Mouse (Mus musculus): ENCODE results near the gene Acsl6. TPM values are rescaled to one million over a fixed set of nuclear protein-coding genes. Genes with fewer than 3 reads are reported as not detected.

Gene Acsl6
- total RNA-seq, 1 experiment from 2014 or later = 3.9 TPM

DNA sequence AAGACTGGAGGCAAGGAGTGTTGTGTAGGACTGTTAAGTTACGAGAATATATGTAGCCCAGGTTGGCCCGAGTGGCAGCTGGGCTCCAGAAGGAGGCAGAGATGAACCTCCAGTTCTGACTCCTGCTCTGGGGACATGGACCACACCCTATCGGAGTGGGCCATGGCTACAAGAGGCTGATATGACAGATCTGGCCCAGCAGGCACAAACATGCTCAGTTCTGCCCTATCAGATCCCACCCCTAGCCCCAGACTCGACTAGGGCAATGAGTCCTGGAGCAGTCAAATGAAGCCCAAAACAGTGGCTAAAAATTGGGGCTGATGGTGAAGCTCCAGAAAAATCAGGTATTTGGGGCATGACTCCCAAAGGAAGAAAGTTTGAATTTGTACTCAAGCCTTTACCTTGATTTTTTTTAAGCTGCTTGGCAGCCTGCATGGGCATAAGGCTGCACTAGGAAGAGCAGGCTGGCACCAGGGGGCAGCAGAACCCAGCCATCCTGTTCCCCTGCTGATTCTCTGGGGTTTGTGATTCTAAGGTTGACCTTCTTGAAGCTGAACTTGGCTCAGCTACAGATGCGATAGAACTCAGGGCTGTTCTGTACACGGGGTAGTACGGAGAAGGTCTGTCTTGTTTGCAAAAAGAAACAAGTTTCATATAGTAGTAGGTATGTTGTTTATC is 3.7 kb downstream of the Acsl6 start:
- DNase-seq = peak; percentile 72

DNA sequence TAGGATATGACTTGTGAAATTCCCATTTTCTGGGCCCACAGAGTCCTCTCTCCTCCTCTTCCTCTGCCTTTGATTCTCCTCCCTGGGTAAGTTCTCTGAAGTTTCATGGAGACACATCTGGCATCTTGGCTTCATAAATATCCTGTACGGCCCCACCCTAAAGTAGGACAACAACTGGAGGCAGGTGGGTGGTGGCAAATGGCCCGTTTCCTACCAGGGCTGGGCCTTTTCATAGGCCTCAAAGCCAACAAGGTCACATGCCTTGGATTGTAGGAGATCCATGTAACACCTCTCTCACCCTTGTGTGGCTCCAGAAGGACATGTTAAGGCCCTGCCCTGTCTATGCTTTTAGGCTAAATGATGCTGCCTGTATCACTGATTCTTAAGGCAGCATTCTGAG is 7.0 kb downstream of the Acsl6 start:
- DNase-seq = no peak

DNA sequence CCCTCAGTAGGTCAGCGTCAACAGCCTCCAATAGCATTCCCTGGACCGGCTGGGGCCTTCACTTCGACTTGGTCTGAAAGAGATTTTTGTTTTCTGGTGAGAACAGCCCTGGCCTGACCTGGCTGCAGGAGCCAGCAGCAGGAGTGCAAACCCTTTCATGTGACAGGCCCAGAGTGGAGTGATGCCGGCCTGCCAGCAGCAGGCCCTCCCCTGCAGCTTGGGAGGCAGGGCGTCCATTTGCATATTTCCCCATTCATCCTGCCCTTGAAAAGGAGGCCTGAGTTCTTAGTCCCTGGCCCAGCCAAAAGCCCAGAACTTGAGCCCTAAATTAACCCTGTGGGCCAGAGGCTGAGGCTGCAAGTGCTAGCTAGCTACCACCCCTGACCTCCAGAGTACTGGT is 8.4 kb downstream of the Acsl6 start:
- DNase-seq = peak; percentile 47

DNA sequence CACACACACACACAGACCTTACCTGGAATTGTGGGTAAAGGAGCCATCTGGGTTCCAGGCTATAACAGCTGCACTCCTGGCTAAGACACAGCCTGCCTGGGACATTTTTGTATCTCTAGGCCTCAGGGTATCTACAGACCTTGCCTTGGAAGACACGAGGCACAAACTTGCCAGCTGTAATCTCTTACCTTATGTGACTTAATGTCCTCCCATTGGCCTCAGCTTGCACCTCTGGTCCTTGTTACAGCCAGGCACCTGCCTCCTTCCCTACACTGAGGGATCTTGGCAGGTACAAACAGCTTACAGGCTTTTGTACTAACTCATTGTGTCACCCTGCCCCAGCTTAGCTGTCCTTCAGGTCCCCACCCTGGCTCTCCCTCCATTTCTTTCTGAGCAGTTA is 9.0 kb downstream of the Acsl6 start:
- DNase-seq = no peak

DNA sequence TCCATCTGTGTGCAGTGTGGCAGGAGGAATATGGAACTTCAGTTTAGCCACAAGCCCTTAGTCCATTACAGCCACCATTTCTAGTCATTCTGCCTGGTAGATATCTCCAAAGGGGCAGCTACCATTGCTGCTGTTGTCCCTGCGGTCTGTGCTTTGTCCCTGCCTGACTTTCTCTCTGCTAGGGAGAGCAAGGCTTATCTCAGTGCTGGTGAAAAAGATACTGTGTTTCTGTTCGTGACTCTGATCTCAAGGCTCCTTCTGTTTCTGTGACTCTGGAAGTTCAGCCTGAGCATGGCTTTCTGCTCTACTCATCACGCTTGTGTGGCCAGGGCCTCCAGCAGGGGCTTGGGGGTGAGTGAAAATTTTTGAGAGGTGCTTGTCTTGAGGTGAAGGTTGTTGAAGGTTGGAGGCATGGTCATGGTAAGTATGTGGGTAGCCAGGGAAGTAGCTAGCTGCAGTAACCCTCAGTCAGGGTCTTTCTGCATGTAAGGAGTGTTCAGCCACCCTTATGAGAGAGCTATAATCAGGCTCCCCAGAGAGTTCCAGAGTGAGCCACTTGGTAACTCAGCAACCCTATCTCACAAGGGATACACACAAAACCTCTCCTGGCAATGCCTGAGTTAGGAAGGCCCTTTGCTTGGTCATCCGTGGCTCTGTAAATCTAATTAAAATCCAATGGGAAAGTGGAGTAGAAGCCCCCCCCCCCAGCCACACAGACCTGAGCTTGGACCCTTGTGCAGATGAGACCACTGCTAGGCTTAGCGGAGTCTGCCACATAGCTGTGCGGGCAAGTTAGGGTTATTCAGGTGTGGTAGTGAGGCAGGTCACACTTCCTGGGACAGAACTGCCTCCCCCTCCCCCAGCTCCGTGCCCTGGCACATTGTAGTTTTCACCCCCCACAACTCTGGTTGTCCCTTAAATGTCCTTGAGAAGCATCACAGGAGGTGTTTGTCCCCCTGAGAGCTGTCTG is 10.1 kb downstream of the Acsl6 start:
- no peak for DNase-seq

DNA sequence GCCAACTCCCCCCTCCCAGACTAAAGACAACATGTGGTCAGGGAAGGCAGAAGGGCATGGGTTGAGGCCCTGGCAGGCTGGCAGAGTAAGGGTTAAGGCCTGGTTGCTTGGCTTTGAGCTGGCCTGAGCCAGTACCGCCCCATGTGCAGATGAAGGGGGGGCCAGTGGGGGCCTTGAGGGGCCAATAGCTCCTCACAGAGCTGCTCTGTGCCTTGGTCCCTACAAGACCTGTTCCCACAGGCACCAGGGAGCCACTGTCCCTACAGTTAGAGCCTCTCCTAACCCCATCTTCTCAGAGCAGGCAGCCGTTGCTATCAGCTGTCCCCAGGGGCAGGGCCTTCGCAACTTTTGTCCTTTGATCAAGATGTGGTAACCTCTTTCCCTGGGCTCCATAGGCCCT is 11.1 kb downstream of the Acsl6 start:
- DNase-seq = peak; percentile 10

DNA sequence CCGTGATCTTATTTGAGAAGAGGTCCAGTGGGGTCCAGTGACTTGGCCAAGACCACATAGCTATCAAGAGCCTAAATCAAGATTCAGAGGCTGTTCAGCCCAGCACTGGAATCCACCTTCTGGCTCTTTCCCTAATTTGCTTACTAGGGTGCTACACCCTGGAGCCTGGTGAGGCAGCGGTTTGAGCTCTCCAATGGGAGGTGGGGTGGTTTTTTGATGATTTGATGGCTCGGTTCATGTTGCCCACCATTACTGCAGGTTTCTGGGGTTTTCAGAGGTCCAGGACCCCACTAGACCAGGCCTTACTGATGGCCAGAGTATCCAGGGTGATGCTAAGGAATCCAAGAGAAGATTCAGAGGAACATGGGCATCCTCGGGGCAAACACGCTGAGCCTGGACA is 11.7 kb downstream of the Acsl6 start:
- no peak for DNase-seq

DNA sequence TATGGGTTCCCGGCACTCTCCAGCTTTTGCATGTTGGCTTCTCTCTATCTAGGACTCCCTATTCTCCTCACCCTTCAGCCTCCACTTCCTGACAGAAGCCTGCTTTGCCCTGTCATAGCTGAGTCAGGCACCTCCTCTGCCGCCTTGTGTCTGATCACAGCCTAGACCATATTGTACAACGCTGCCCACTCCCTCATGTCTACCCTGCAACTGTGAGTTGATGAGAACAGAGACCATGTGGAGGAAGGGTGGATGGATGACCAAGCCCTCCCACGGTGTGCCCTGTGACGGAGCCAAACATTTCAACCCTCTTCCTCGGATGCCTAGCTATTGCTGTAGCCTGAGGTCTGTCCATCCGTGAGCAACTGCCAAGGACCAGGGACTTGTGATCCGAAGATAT is 13.8 kb downstream of the Acsl6 start:
- DNase-seq = no peak

DNA sequence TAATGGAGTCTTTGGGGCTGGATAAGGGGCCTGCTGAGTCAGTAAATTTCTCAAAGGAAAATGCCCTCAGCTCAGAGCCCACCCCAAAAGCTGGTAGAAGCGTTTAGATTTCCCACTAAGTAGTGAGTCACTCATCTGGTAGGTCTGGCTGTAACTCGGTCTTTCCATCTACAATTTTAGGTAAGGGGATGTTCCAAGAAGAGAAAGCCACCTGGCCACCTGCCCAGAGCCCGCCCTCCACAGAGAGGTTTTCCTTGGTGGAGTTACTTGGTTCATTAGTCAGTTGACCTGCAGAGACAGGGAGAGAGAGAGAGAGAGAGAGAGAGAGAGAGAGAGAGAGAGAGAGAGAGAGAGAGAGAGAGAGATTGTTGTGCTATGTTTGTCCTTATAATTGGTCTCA is 14.2 kb downstream of the Acsl6 start:
- DNase-seq = no peak

DNA sequence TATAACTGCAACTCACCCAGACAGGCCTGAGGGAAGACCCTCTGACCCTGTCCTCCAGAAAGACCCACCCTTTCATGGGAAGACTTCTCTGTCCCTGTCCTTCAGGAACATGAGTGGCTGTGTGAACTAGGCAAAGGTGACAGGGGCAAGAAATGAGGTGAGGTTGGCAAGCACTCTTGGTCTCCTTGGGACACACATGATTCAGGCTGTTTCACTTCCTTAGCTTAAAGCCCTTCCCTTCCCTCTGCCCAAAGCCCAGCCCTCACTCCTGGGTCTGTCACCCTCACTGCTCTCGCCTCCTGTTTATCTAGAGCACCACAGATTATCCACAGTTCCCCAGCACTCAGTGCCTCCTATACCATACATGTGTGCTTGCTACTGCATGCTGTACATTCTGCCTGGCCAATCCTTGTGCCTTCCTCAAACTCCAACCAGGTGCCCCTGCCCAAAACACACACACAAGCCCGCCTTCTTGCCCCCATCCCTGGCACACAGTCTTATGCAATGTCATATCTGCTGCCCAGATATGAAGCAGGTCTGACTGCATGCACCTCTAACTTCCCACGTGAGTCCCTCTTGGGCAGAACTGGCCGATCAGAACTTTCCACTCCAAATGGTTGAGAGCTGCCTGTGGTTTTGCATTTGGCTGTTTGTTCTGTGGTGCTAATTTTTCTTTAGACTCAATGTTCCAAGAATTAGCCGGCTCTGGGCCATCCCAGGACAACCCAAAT is 18.4 kb downstream of the Acsl6 start:
- DNase-seq = no peak

DNA sequence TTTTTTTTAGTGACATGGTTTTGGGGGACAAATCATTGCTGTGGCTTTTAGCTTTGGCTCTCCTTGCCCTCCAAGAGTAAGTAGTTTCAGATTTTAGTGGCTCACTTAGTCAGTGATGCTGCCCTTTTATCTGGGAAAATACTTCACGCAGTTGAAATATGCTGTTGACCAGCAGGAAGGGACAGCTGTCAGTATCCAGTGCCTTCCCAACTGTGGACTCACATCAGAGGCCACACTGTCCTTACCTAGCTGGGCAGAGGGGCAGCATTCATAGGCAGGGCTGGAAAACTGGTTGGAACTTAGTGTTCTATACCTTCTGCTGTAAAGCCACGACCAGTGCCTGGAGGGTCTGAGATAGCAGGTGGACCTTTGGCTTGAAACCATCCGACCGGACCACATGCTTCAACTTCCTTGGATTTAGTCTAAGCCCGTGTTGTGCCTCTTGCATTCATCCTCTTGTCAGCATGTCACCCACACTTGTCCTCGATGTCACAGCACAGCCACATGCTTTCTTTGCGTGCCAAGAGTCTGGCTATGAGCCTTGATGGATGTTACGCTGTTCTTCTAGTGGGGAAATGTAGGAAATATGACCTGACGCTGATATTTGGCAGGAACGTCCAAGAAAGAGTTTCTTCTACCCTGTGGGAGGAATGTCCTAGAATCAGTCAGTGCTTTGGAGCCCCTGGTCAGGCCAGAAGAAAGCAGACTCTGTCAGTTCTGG is 28.0 kb downstream of the Acsl6 start:
- DNase-seq = no peak

DNA sequence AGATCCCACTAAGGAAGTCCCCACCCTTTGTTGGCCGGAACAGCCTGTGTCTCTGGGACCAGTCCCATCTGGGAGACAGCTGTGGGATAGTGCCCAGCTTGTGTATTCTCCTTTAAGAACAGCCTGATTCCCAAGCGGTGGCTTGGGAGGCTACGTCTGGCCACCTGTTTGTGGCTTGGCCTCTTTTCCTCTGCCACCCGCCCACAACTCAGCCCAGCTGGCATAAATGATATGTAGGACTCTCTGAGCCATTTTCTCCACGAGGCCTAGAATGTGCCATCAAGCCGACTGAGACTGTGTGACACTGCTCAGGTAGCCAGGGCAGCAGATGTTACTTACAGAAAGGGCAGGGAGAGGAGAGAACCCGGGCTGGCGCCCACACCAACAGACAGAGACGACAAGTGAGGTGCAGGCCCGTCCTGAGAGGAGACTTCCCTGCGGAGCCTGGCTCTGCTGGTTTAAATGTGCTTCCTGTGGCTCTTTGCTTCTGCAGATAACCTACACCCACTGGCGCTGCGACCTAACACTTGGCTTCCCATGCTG is 32.6 kb downstream of the Acsl6 start:
- DNase-seq = no peak

DNA sequence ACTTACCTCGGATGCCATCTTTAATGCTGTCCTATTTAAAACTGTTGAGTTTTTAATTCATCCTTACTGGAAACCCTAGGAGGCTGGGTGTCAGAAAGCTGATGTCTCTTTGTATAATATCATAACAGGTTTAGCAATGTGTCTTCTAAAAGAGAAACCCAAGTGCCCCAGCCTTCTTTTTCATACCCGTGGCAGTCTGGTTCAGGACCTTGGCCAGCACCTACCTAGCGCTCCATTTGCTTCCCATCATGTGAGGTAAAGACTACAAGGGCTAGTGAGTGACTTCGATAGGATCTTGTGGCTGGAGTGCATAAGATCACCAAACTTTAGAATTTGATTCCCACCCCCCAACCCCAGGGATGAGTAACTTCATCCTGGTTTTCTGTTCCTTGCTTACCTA is 40.1 kb downstream of the Acsl6 start:
- DNase-seq = peak; percentile 38

DNA sequence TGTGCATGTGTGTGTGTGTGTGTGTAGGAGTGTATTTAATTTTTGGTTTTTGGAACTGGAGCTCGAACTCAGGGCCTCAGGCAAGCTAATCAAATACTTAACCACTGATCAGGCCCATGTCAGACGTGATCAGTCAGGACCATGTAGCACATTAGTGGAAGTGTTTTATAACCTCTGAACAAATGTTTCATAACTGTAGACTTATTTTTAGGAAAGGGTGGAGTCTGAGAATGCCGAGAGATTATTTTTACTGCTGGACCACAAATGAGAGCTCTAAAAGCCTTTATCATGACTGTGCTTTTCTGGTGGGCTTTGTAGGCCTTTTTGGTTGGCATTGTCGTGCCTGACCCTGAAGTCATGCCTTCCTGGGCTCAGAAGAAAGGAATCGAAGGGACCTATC is 48.1 kb downstream of the Acsl6 start:
- DNase-seq = no peak

DNA sequence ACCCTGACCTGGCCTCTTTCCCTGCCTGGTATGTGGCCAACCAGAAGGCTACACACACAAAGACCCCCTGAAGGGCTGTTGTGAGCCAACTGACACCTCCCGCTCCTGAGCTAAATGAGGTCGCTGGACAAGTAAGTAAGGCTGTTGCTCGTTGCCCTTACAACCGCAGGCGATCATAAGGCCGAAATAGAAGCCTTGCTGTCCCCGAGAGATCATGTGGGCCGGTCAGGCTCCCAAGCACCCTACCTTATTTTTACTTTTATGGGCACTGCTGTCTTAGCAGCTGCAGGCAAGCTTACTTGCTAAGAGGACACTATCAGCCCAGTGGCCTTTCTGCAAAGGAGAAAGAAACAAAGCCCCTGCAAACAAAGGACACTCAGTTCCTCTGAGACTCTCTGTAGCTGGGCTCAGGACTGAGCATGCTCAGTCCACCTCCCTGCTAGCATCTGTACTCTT is 49.6 kb downstream of the Acsl6 start:
- no peak for DNase-seq

DNA sequence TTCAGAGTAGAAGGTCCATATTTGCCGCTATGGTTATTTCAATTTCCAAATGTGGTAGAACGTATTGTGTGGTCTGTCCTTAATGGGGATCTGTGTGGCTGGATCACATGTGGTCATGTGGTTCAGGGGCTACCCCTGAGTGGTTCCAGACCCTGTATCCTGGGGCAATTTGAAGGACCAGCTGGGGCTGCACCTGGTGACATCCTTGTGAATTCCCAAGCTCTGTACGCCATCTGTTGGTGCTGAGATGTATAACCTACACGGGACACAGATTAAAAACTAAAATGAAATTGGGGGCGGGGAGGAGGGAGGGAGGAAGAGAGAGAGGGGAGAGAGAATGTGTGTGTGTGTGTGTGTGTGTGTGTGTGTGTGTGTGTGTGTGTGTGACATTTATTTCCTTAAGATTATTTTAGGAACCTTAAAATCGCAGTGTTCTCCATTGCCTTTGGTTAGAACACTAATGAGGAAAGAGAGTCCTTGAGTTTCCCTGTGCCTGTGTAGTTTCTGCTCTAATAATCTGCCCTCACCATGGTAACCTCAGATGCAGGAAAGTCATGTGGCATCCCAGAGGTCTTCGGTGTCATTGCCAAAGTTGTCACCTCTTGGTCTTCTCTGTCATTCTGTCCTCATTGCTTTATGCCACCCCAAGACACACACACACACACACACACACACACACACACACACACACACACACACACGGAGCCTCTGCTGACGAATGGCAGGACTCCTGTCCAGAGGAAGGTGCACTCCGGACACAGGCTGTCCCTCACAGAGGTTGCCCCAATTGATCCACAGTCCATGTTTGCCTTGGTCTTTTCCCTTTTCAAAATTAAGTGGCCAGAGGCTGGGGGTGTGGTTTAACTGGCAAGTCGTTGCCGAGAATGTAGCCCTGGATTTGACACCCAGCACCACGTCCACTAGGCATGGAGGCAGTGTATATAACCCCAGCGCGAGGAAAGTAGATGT is 51.3 kb downstream of the Acsl6 start:
- DNase-seq = no peak

DNA sequence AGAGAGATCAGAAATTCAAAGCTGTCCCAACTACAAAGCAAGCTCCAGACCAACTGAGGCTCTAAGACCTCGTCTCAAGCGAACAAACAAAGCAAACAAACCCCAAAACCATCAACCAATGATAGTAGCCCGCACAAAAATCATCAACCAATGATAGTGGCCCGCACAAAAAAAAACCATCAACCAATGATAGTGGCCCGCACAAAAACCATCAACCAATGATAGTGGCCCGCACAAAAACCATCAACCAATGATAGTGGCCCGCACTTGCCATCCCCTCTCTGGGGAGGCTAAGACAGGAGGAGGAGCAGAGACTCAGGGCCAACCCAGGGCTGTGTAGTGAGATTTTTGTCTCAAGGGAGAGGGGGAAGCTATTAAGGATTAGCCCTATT is 52.0 kb downstream of the Acsl6 start:
- DNase-seq = no peak

DNA sequence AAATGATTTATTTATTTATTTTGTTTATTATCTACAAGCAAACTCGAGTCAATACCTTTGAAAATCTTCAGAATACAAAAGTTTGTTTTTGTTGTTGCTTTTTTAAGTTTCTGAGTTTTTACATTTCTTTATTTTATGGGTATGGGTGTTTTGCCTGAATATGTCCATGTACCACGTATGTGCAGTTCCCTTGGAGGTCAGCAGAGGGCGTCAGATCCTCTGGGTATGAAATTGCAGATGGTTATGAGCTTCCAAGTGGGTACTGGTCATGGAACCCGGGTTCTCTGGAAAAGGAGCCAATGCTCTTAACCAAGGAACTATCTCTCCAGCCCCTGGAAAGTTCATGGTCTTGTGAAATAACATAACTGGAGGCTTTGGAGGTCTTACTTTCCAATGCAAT is 53.1 kb downstream of the Acsl6 start:
- no peak for DNase-seq

DNA sequence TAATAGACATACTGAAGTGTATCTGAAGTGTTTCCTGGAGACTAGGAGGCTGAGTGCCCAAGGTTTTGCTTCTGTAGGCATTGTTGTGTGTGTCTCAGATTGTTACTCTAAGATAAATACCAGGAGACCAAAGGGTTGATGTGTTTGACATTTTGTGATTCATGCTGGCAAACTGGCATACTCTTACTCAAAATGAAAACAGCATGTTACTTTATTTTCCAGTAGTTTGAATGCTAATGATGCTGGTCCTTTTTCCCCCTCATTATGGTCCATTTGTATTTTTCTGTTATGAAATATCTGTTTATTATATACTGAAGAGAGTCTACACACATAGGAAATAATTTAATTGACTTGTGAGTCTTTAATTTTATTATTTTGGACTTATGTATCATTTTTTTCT is 69.0 kb downstream of the Acsl6 start:
- DNase-seq = no peak

DNA sequence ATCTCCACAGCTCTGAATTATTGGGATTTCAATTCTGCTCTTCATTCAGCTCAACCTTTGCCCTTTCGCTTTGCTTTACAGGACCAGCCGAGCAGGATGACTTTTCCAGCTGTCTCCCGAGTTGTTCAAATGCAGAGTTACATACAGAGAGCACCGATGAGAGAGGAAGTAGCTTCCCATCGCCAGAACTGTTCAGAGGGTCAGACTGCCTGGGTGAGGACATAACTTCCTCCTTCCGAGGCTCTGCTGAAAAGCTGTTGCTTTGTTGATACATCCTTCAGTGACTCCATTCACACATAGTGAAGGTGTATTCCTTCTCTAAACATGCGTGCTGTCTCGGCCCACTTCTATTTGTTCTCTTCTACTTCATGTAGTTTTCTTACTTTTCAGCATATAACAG is 86.8 kb downstream of the Acsl6 start:
- DNase-seq = no peak

DNA sequence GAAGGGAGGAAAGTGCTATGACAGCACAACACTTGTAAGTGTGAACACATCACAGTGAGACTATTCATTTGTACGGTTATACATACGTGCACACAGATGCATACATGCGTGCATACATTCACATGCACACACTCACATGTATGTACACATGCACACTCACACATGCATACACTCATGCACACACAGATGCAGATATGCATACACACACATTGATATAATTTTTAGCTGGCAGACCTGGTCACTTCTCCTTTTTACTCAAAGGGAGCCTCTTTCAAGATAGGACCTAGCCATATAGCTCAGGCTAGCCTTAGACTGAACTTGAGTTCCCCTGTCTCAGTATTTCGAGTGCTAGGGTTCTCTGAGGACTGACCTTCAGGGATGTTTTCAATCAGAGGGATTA is 87.7 kb downstream of the Acsl6 start:
- no peak for DNase-seq

Measured in adrenal gland, postnatal 25 days (tissue).